Mouse (Mus musculus) limb, embryonic 14.5 days (tissue): ENCODE results near the gene Rab5b. TPM values are rescaled to one million over a fixed set of nuclear protein-coding genes. Genes with fewer than 3 reads are reported as not detected.

ENCODE experiments used
- ATAC-seq: fragments of 200-750 bp; cut with Nextera tagmentation; 2 replicates; pipeline ENCODE4 v1.8.0; 2017; ENCODE audit warnings: low read depth, moderate number of reproducible peaks, moderate TSS enrichment; ENCODE audit not compliant: low FRiP score
- DNase-seq: peaks from one replicate; pipeline ENCODE4 v3.0.0-alpha.2; 2015; ENCODE audit warnings: low spot score
- H3K27ac ChIP-seq: fragments of 300-500 bp; sonication (generic); replicated peaks from 2 replicates; pipeline ENCODE4 v1.5.1; 2014; ENCODE audit warnings: low read depth, mild to moderate bottlenecking, low read length, moderate library complexity, mixed read lengths
- H3K27me3 ChIP-seq: fragments of 300-500 bp; sonication (generic); 2 replicates; pipeline ENCODE4 v1.6.1; 2014; ENCODE audit warnings: low read length, mixed read lengths; ENCODE audit not compliant: control insufficient read depth, insufficient read depth
- H3K36me3 ChIP-seq: fragments of 300-500 bp; sonication (generic); 2 replicates; pipeline ENCODE4 v1.6.1; 2014; ENCODE audit warnings: mild to moderate bottlenecking, low read length, moderate library complexity, mixed read lengths; ENCODE audit not compliant: control insufficient read depth, insufficient read depth
- H3K4me1 ChIP-seq: fragments of 300-500 bp; sonication (generic); 2 replicates; pipeline ENCODE4 v1.6.1; 2014; ENCODE audit warnings: antibody characterized with exemption, low read length, mixed read lengths; ENCODE audit not compliant: control insufficient read depth, insufficient read depth
- H3K4me2 ChIP-seq: fragments of 300-500 bp; sonication (generic); replicated peaks from 2 replicates; pipeline ENCODE4 v1.6.1; 2014; ENCODE audit warnings: low read depth, mild to moderate bottlenecking, low read length, moderate library complexity; ENCODE audit not compliant: severe bottlenecking
- H3K4me3 ChIP-seq: fragments of 300-500 bp; sonication (generic); replicated peaks from 2 replicates; pipeline ENCODE4 v1.5.1; 2014; ENCODE audit warnings: low read length
- H3K9ac ChIP-seq: fragments of 300-500 bp; sonication (generic); 2 replicates; pipeline ENCODE4 v1.6.1; 2014; ENCODE audit warnings: mild to moderate bottlenecking, low read depth, low read length, moderate library complexity; ENCODE audit not compliant: severe bottlenecking
- H3K9me3 ChIP-seq: fragments of 300-500 bp; sonication (generic); 2 replicates; pipeline ENCODE4 v1.6.1; 2016; ENCODE audit warnings: low read length; ENCODE audit not compliant: control insufficient read depth
- POLR2A ChIP-seq: fragments of 200-500 bp; IDR thresholded peaks from 2 replicates; pipeline ENCODE4 v1.8.0; 2012; ENCODE audit warnings: inconsistent platforms, mild to moderate bottlenecking, moderate library complexity, borderline replicate concordance; ENCODE audit not compliant: insufficient read depth, insufficient read length; ENCODE audit errors: extremely low read depth
- WGBS: fragments of 180-500 bp; shearing (Covaris S2); extraction: QIAGEN DNeasy Blood & Tissue Kit; methylation state at CpG from one replicate; pipeline ENCODE4 v1.1.7; 2014; 5-methylcytosine and 5-hydroxymethylcytosine counted together
- polyA plus RNA-seq, 2 experiments: library from polyadenylated mRNA; depleted of rRNA in 1 of 2; stranded (reverse) in 1 of 2; unstranded in 1 of 2; fragments of >200 nt; fragmentation: Nextera tagmentation in 1 of 2; extraction: Ambion mirVana in 1 of 2; gene quantifications; 2 replicates each; pipeline versions ENCODE4 v1.2.1 to v1.2.3; 2012 to 2014

Gene Rab5b
- polyA plus RNA-seq, 2 experiments, result 78.8 to 88.3 TPM

- Histone ChIP-seq H3K4me2 (peak within 1 kb of the TSS; percentile 96), H3K27ac (0 out of 2 replicates have a peak within 1 kb of the TSS, but pooled peaks have one; percentile 7), H3K4me3 (peak within 1 kb of the TSS; percentile 67), H3K27me3 (no peaks in the 10 kb centered on the region), H3K9me3 (no peaks in the 10 kb centered on the region), H3K4me1 (peaks cover 7% of the 10 kb centered on the region), H3K9ac (peak within 1 kb of the TSS; percentile 62), H3K36me3 (peaks cover 9% of the 10 kb centered on the region)
- DNase-seq, result peak; percentile 87
- under 1% methylated on average over 54 of the region's 60 CpGs for WGBS
- ATAC-seq, result peak; percentile 93
- TF ChIP-seq POLR2A, result peak; percentile 57; the same call in 1 of the 2 replicates
Observed at GRCm38 (mm10) chr10:128673763-128674468, 22.1 kb downstream of the Rab5b start, which contains the start of gene Suox. TSS of gene Suox (minus strand) at chr10:128674073.

GRCm38 (mm10) chr10:128671148-128671547, 24.9 kb downstream of the Rab5b start:
- H3K27me3 ChIP-seq, result no peaks in the 10 kb centered on the region
- no peak overlapping the region for H3K9ac ChIP-seq
- H3K4me1 ChIP-seq, result peaks cover 7% of the 10 kb centered on the region
- H3K4me3 ChIP-seq, result no peak overlapping the region
- TF ChIP-seq POLR2A, result no peak
- DNase-seq (no peak), ATAC-seq (no peak)
- no peak overlapping the region for H3K27ac ChIP-seq
- H3K4me2 ChIP-seq, result no peak overlapping the region
- 96% methylated on average over 9 of the region's 9 CpGs for WGBS
- no peaks in the 10 kb centered on the region for H3K9me3 ChIP-seq
- H3K36me3 ChIP-seq, result peaks cover 5% of the 10 kb centered on the region

- Histone ChIP-seq H3K27ac (peak overlapping the region; percentile 73), H3K4me2 (peak overlapping the region; percentile 81), H3K9me3 (no peaks in the 10 kb centered on the region), H3K9ac (peak overlapping the region; percentile 69), H3K36me3 (peaks cover 5% of the 10 kb centered on the region; the same call in 1 of the 2 replicates), H3K27me3 (no peaks in the 10 kb centered on the region), H3K4me3 (peak overlapping the region; percentile 73), H3K4me1 (peaks cover 5% of the 10 kb centered on the region; the same call in 1 of the 2 replicates)
- 1% methylated on average over 34 of the region's 42 CpGs for WGBS
- ATAC-seq (peak; percentile 73), DNase-seq (peak; percentile 48)
- 0 out of 2 replicates have a peak, but pooled peaks have one; percentile 31 for TF ChIP-seq POLR2A
Observed at GRCm38 (mm10) chr10:128668790-128669672, 27.0 kb downstream of the Rab5b start.

GRCm38 (mm10) chr10:128665806-128666205, 30.3 kb downstream of the Rab5b start:
- Histone ChIP-seq H3K36me3 (no peaks in the 10 kb centered on the region), H3K4me1 (no peaks in the 10 kb centered on the region), H3K4me2 (no peak overlapping the region), H3K27ac (no peak overlapping the region), H3K4me3 (no peak overlapping the region), H3K27me3 (no peaks in the 10 kb centered on the region), H3K9ac (no peak overlapping the region), H3K9me3 (no peaks in the 10 kb centered on the region)
- no peak for TF ChIP-seq POLR2A
- no peak for DNase-seq
- WGBS, result 98% methylated on average over 2 of the region's 2 CpGs
- ATAC-seq, result no peak

- DNase-seq, result no peak
- WGBS, result 88% methylated on average over 3 of the region's 3 CpGs
- no peak overlapping the region for H3K4me3 ChIP-seq
- H3K27ac ChIP-seq, result no peak overlapping the region
- ATAC-seq, result no peak
- no peak for TF ChIP-seq POLR2A
- no peaks in the 10 kb centered on the region for H3K9me3 ChIP-seq
- H3K27me3 ChIP-seq, result no peaks in the 10 kb centered on the region
- no peak overlapping the region for H3K9ac ChIP-seq
- no peaks in the 10 kb centered on the region for H3K36me3 ChIP-seq
- H3K4me2 ChIP-seq, result no peak overlapping the region
- H3K4me1 ChIP-seq, result no peaks in the 10 kb centered on the region
Observed at GRCm38 (mm10) chr10:128665307-128665706, 30.8 kb downstream of the Rab5b start.
